Mouse (Mus musculus) gastrocnemius, postnatal 10 days (tissue): ENCODE measurements around the gene Rnf144a. TPM values are rescaled to one million over a fixed set of nuclear protein-coding genes. Genes with fewer than 3 reads are reported as not detected.

Experiments
- DNase-seq: peaks from one replicate; pipeline ENCODE4 v3.0.0; 2021; ENCODE audit warnings: mixed read lengths
- total RNA-seq, 2 experiments: library from RNA; stranded (reverse); gene quantifications; 2 replicates each; pipeline ENCODE4 v1.2.3; 2021

Rnf144a gene
- total RNA-seq, 2 experiments from 2014 or later: 29.0 to 39.4 TPM

DNA sequence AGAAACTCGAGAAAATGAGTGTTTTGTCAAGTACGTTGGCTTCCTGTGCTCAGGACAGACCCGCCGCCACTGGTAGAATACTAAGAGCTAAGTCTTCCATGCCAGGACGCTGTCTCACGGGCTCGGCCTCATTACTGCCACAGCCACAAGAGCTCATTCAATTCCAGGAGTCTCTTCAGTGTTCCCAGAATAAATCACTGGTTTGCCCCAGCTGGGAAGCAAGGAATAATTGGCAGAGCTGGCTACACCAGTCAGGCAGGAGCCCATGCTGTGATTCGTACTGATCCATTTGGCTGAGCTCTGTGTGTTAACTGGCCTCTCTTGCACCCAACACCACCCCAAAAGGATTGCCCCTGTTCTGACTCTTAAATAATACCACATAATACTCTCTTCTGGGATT is 45.0 kb downstream of the Rnf144a start:
- no peak for DNase-seq

- DNase-seq: no peak
These were observed 47.7 kb downstream of the Rnf144a start for GRCm38 (mm10) chr12:26367361-26367760.

DNA sequence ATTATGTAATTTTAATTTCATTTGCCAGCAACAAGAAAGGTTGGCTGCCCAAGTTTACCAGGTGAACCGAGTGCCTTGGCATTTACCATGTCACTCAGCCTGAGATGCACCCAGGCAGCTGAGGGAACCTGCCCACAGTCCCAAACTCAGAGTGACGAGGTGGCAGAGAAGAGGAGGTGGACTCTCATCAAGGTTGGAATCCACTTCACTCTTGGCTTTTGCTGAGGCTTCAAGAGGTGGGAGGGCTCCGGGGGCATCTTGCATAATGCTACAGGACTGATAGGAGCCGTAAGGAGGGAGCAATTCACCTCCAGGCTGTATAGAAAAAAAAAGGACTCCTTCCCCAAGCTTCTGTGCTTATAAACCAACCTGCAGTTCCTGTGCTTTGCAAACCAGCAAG is 48.7 kb downstream of the Rnf144a start:
- no peak for DNase-seq

DNA sequence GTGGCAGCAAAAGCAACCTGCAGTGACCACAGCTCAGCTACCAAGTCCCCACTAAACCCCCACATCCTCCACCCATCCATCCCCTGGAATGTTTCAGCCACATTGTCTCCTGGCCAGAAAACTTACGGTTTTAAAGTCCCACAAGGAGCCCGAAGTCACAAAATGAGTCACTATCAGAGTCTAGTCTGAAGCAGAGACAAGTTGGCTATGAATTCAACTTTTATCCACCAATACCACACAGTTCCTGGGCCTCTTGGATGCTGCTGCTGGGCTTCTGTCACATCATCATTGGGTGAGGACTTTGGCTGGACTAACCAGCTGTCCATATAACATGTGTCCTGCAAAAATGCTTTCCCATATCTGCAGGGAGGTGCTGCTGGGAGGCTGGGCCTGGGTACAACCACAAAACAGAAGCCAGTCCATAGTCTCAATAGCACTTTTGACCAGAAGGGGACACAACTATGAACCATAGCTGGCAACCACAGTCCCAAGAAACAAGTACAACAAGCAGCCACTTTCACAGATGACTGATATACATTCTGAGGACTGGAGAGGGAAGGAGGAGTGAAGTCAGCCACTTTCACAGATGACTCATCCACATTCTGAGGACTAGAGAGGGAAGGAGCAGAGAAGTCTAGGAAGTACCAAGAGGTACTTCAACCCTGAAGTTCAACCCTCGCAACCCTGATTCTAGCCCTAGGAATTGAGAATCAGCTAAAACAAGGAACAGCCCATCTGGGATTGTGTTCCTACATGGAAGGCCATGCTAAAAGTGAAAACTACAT is 49.3 kb downstream of the Rnf144a start:
- no peak for DNase-seq

DNA sequence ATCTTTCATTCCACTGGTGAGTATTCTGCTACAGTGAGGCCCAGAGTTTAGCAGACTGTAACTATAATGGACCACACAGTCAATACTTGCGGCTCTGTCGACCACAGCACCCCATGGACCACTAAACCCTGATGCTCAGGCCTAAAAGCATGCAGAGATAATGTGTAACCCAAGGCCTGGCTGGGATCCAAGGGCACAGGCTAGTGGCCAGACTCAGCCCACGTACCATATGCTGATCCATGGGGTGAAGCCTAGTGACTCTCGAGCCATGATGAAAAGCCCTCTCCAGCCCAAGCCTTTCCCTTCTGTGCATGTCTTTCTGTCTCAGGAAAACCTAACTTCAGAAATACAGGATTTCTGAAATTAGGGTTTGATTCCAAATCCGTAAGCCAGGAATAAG is 50.2 kb downstream of the Rnf144a start:
- DNase-seq: peak; percentile 22

GRCm38 (mm10) chr12:26360946-26361523 is 54.0 kb downstream of the Rnf144a start:
- no peak for DNase-seq

DNA sequence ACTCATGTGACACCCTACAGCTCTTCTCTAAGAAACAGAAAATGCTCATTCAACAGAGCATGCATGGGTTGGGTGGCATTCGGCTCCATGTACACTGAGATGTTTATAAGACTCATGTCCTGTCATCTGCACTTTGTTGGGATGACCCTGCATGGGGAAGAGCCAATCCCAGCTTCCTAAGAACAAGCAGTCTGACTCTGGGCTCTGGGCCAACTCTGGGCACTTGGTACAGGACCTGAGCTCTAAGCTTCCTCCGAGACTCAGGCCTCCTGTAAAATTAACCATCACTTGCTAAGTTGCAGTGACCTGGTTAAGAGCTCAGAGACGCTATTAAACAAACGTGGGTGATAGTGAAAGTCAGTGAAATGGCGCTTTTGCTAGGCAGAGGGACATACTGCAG is 55.2 kb downstream of the Rnf144a start:
- peak; percentile 45 for DNase-seq

GRCm38 (mm10) chr12:26359241-26359640 is 55.8 kb downstream of the Rnf144a start:
- DNase-seq: no peak

DNA sequence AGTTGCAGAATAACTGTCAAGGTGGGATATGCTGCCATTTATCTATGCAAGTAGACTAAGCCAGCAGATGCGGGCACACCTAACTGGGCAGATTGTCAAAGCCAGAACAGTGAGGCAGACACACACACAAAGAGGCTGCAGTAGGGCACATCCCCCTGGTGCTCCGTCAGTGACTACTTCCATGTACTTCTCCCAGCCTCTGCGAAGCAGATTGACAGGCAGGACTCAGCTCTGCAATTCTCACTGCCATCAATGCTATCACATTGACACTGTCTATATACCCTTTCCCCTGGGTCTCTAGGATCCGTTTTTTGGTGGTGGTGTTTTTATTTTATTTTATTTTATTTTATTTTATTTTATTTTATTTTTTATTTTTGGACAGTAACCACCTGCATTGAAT is 57.8 kb downstream of the Rnf144a start:
- no peak for DNase-seq

- peak; percentile 20 for DNase-seq
These were observed 58.9 kb downstream of the Rnf144a start for GRCm38 (mm10) chr12:26356191-26356590.

GRCm38 (mm10) chr12:26351321-26351720 is 63.7 kb downstream of the Rnf144a start:
- DNase-seq: no peak

DNA sequence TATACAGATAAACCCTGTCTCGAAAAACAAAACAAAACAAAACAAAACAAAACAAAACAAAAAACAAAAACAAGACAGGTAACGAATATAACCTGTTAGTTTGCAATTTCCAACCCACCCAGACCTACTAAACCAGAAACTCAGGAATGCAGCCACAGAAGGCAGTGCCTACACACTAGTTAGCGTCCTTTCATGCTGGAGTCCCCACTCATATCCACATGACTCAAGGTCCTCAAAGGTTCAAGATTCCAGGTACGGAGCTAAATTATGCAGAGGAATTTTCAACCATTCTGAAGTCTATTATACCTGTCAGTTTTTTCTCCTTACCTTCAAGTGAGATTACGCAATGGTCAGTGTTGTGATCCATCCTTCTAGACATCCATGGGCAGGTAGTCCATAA is 70.6 kb downstream of the Rnf144a start:
- no peak for DNase-seq

- no peak for DNase-seq
These were observed 71.9 kb downstream of the Rnf144a start for GRCm38 (mm10) chr12:26343131-26343530.

DNA sequence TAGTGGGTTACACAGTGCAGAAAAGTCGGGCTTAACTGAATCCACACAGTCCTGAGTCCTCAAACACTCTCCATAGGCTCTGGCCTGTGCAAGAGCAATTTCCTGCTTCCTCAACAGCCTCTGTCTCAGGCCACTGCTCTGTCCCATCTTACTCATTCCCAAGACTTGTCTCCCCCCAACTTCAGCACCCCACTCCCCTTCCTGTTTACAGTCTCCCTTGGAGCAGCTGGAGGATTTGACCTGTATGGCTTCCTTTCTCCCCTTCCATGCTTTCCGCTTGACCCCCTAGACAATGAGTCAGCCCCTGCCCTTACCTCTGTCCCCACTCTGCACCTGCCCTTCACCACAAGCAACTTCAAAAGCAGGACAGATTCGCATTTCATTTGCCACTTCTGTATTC is 72.4 kb downstream of the Rnf144a start:
- no peak for DNase-seq

GRCm38 (mm10) chr12:26342086-26342485 is 73.0 kb downstream of the Rnf144a start:
- DNase-seq: no peak

DNA sequence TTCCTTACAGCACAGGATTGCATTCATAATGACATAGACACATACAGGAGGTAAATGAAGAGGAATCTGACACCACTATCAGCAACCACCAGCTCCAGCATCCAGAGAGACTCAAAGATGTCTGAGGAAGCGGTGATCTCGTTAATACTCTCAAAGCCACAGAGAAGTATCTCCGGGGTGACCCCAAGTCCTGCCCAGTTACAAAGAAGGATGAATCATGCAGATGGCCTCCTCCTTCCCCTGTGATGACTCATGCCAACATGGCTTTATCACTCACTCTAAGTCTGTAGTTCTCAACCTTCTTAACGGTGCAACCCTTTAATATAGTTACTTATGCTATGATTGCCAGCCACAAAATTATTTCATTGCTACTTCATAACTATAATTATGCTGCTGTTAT is 74.4 kb downstream of the Rnf144a start:
- DNase-seq: no peak

- no peak for DNase-seq
These were observed 75.2 kb downstream of the Rnf144a start for GRCm38 (mm10) chr12:26339886-26340285.

DNA sequence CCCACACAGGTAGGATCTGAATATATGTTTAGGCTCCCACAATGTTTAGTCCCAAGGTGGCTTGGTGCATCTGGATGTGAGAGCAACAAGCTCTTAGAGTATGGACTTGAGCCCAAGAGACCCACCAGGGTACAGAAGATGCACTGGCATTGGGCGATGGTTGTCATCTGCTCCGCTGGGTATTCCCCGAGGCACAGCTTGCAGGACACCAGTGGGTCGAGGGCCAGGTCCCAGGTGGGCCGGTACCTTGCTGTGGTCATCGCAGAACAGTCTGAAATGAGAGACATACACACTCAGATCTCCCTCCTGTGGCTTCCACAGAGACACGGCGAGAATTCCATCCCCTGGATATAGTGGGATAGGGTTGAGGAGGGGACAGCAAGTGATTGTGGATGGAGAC is 75.9 kb downstream of the Rnf144a start:
- DNase-seq: no peak

DNA sequence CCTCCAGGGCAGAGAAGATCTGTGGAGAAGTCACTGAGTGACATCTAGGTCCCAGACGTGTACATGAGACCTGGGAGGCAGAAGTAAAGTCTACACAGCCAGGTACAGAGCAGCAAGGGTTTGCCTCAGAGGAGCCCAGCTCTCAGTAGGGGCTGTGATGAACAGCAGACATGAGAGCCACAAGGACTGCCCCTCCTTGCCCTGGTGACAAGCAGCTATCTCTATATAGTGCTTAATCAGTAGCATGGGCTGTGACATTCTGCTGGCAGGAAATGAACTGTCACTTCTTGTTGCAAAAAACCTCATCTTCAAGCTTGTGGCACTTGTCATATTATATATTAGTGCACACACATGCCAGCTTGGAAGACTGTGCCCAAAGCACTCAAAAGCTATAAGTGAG is 81.4 kb downstream of the Rnf144a start:
- DNase-seq: no peak

GRCm38 (mm10) chr12:26331048-26331447 is 84.0 kb downstream of the Rnf144a start:
- peak; percentile 36 for DNase-seq

DNA sequence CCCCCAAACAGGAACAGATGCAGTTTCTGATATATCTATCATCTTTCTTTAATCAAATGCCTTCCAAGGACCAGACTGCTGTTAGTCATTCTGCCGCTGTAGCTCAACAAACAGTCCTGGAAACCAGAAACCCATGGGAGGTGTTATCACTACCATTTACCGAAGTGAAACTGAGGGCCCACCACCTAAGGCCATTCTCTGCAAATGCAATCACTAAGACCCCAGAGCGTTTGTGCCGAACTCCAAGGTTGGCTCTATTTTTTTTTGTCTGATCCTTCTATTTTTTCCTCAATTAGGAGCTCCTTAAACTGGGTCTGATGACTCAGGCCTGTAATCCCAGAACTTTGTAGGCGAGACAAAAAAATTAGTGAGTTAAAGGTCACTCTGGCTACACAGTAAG is 85.3 kb downstream of the Rnf144a start:
- no peak for DNase-seq

GRCm38 (mm10) chr12:26329031-26329675 is 85.9 kb downstream of the Rnf144a start:
- DNase-seq: no peak

DNA sequence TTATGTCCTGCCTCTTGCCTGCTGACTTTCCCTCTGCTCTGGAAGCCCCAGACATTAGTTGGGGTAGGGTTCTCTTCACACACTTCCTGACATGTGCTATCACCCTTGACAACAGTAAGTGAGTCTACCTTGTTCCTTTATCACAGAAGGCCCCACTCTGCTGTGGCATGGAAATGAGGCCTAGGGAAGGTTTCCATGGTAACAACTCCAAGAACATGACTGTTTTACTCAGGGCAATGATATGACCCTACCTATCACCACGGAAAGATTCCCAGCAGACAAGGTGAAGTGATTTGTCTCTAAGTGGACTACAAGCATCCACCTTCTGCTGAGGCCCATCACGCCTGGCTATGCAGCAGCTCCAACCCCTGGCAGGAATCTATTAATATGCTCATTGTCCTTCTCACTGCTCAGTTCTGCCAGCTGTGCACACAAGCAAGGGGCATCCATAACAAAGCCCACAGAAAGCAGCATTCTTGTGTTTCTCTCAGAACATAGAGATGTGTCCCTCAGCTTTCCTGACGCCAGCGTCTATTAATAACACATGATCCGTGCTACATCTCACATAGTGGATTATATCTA is 91.2 kb downstream of the Rnf144a start:
- no peak for DNase-seq
